Mouse (Mus musculus) hindbrain, embryonic 10.5 days (tissue): ENCODE results near the gene Sipa1l2. TPM values are rescaled to one million over a fixed set of nuclear protein-coding genes. Genes with fewer than 3 reads are reported as not detected.

Source experiments
- DNase-seq: peaks from one replicate; pipeline ENCODE4 v3.0.0-alpha.2; 2017; ENCODE audit warnings: low spot score
- H3K27ac ChIP-seq: fragments of 300-500 bp; sonication (generic); 2 replicates; pipeline ENCODE4 v1.5.1; 2016; ENCODE audit warnings: mild to moderate bottlenecking, moderate library complexity
- H3K27me3 ChIP-seq: fragments of 300-500 bp; sonication (generic); 2 replicates; pipeline ENCODE4 v1.6.1; 2016; ENCODE audit warnings: mild to moderate bottlenecking; ENCODE audit not compliant: poor library complexity, insufficient read depth, severe bottlenecking
- H3K36me3 ChIP-seq: fragments of 300-500 bp; sonication (generic); 2 replicates; pipeline ENCODE4 v1.6.1; 2016; ENCODE audit warnings: mild to moderate bottlenecking, moderate library complexity
- H3K4me1 ChIP-seq: fragments of 300-500 bp; sonication (generic); replicated peaks from 2 replicates; pipeline ENCODE4 v1.6.1; 2016; ENCODE audit warnings: mild to moderate bottlenecking
- H3K4me3 ChIP-seq: fragments of 300-500 bp; sonication (generic); 2 replicates; pipeline ENCODE4 v1.5.1; 2016; ENCODE audit warnings: mild to moderate bottlenecking, moderate library complexity
- H3K9me3 ChIP-seq: fragments of 300-500 bp; sonication (generic); 2 replicates; pipeline ENCODE4 v1.6.1; 2016; ENCODE audit warnings: mild to moderate bottlenecking, moderate library complexity
- WGBS: fragments of 180-500 bp; shearing (Covaris S2); methylation state at CpG from one replicate; pipeline ENCODE4 v1.1.7; 2016; 5-methylcytosine and 5-hydroxymethylcytosine counted together
- polyA plus RNA-seq: library from polyadenylated mRNA; unstranded; fragments of >200 nt; fragmentation: Nextera tagmentation; extraction: Ambion mirVana; gene quantifications from 2 replicates; pipeline ENCODE4 v1.2.1, GENCODE M21; 2016

The Sipa1l2 gene
- polyA plus RNA-seq, 1 experiment from 2014 or later, result 20.1 TPM

DNA sequence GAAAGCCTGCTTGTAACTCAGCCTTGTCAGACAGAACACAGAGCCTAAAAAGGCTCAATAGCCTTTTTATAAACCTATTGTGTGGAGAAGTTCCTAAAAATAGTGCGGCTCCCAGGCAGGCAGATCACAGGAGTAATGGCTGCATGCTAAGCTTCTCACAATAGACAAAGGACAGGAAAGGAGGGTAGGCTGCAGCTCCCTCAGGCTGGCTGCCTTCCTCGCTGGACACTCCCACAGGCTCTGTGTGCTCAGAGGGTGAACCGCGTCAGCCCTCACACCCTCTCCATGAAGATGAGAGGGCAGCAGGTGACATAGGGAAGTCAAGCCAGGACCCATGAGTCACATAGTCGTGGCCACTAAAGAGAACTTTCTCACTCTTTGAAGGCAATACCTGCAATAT lies 55.7 kb downstream of the Sipa1l2 start:
- DNase-seq, result peak; percentile 28
- WGBS, result 26% methylated on average over 5 of the region's 5 CpGs
- Histone ChIP-seq H3K27ac (peak overlapping the region; percentile 82), H3K4me3 (no peak overlapping the region), H3K27me3 (peaks cover 5% of the 10 kb centered on the region; the same call in 1 of the 2 replicates), H3K9me3 (no peaks in the 10 kb centered on the region), H3K36me3 (0 out of 2 replicates have a peak, but pooled peaks cover 2% of the 10 kb centered on the region), H3K4me1 (peaks cover 92% of the 10 kb centered on the region)

GRCm38 (mm10) chr8:125513242-125513866 lies 56.3 kb downstream of the Sipa1l2 start:
- Histone ChIP-seq H3K27ac (peak overlapping the region; percentile 82), H3K9me3 (no peaks in the 10 kb centered on the region), H3K4me1 (peaks cover 92% of the 10 kb centered on the region), H3K4me3 (no peak overlapping the region), H3K27me3 (peaks cover 5% of the 10 kb centered on the region; the same call in 1 of the 2 replicates), H3K36me3 (no peaks in the 10 kb centered on the region)
- DNase-seq, result no peak
- 63% methylated on average over 5 of the region's 5 CpGs for WGBS

DNA sequence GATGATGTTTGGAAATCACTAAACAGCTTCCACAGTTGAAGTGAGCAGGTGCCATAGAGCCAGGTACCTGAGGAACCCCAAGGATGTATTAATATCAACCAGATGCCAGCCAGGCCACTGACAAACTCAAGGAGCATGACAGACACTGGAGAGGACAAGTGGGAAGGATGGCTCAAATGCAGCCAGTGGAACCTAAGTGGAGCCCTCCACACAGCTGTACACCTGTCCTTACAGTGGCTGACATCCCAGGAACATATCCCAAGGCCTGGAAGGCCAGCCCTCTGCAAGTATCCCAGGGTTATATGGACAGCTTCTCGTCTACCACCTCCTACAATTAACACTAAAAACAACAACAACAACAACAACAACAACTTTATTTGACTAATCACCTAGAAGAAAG lies 57.0 kb downstream of the Sipa1l2 start:
- Histone ChIP-seq H3K4me1 (peaks cover 93% of the 10 kb centered on the region), H3K4me3 (no peak overlapping the region), H3K27ac (no peak overlapping the region), H3K9me3 (no peaks in the 10 kb centered on the region), H3K36me3 (no peaks in the 10 kb centered on the region), H3K27me3 (0 out of 2 replicates have a peak, but pooled peaks cover 5% of the 10 kb centered on the region)
- no peak for DNase-seq
- 81% methylated on average over 1 of the region's 1 CpGs for WGBS

GRCm38 (mm10) chr8:125510861-125511668 lies 58.5 kb downstream of the Sipa1l2 start:
- WGBS, result 63% methylated on average over 14 of the region's 14 CpGs
- Histone ChIP-seq H3K27me3 (0 out of 2 replicates have a peak, but pooled peaks cover 5% of the 10 kb centered on the region), H3K4me1 (peaks cover 92% of the 10 kb centered on the region), H3K4me3 (no peak overlapping the region), H3K9me3 (no peaks in the 10 kb centered on the region), H3K36me3 (no peaks in the 10 kb centered on the region), H3K27ac (no peak overlapping the region)
- no peak for DNase-seq

DNA sequence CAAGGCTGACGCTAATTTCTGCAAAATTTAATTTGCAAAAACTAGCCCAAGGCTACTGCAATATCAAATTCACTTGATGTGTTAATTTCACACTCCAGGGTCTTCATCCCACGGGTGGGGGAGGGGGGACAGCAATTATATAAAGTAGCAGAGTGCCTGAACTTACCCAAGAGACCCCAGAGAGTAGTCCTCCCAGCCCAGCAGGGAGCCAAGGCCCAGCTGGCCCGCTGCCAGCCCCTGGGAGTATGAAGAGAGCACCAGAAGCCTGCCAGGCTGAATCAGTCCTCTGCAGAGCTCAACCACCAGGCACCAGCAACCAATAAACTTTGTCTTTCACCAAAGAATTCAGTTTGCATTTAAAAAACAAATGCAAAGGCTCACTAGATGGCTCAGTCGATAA lies 59.8 kb downstream of the Sipa1l2 start:
- Histone ChIP-seq H3K27ac (no peak overlapping the region), H3K36me3 (no peaks in the 10 kb centered on the region), H3K4me1 (peaks cover 91% of the 10 kb centered on the region), H3K9me3 (no peaks in the 10 kb centered on the region), H3K4me3 (no peak overlapping the region), H3K27me3 (0 out of 2 replicates have a peak, but pooled peaks cover 16% of the 10 kb centered on the region)
- no peak for DNase-seq
- 35% methylated on average over 4 of the region's 4 CpGs for WGBS

DNA sequence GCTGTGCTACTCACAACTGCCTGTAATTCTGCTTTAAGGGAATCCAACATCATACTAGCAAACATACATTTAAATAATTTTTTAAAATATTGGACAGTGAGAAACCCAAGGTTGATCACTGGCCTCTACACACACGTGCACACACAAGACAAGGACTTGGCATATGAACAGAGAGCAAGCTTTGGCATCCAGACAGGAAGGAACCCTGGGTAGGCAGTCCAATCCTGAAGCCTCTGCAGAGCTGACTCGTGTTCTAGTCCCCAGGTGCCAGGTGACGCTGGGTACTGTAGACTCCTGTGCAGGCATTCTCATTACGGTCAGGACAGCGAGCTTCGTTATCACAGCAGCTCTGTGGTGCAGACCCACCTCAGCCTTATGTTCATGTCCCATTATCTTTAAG lies 60.4 kb downstream of the Sipa1l2 start:
- H3K4me3 ChIP-seq, result no peak overlapping the region
- no peaks in the 10 kb centered on the region for H3K36me3 ChIP-seq
- WGBS, result 89% methylated on average over 6 of the region's 6 CpGs
- no peak for DNase-seq
- H3K27me3 ChIP-seq, result 0 out of 2 replicates have a peak, but pooled peaks cover 16% of the 10 kb centered on the region
- H3K27ac ChIP-seq, result no peak overlapping the region
- peaks cover 91% of the 10 kb centered on the region for H3K4me1 ChIP-seq
- no peaks in the 10 kb centered on the region for H3K9me3 ChIP-seq

GRCm38 (mm10) chr8:125507291-125507690 lies 62.3 kb downstream of the Sipa1l2 start:
- WGBS, result 77% methylated on average over 8 of the region's 8 CpGs
- no peak for DNase-seq
- Histone ChIP-seq H3K36me3 (no peaks in the 10 kb centered on the region), H3K4me3 (no peak overlapping the region), H3K27me3 (0 out of 2 replicates have a peak, but pooled peaks cover 11% of the 10 kb centered on the region), H3K4me1 (peaks cover 81% of the 10 kb centered on the region), H3K9me3 (no peaks in the 10 kb centered on the region), H3K27ac (no peak overlapping the region)

GRCm38 (mm10) chr8:125504605-125505257 lies 64.9 kb downstream of the Sipa1l2 start:
- WGBS, result 34% methylated on average over 6 of the region's 6 CpGs
- DNase-seq, result no peak
- Histone ChIP-seq H3K4me3 (no peak overlapping the region), H3K4me1 (peaks cover 67% of the 10 kb centered on the region), H3K27me3 (0 out of 2 replicates have a peak, but pooled peaks cover 11% of the 10 kb centered on the region), H3K9me3 (no peaks in the 10 kb centered on the region), H3K27ac (peak overlapping the region; percentile 77), H3K36me3 (no peaks in the 10 kb centered on the region)

GRCm38 (mm10) chr8:125503808-125504207 lies 65.8 kb downstream of the Sipa1l2 start:
- Histone ChIP-seq H3K4me3 (no peak overlapping the region), H3K4me1 (peaks cover 63% of the 10 kb centered on the region), H3K27ac (no peak overlapping the region), H3K27me3 (0 out of 2 replicates have a peak, but pooled peaks cover 11% of the 10 kb centered on the region), H3K9me3 (no peaks in the 10 kb centered on the region), H3K36me3 (no peaks in the 10 kb centered on the region)
- 86% methylated on average over 8 of the region's 8 CpGs for WGBS
- no peak for DNase-seq

DNA sequence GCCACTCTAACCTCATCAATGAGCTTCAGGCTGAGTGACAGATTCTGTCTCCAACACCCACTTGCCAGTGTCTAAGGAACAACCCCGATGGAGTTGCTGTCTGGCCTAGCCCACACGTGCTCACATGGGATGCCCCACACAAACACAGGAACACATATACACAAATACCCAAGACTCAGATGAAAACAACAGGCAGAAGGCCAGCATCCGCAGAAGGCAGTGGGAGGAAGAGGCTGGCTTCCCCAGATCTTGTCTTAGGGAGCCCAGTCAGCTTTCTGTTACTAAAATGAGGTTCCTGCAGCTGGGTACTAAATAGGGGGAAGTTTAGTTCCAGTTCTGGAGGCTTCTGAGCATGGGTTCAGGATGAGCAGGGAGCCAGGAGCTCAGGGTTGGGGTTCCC lies 66.8 kb downstream of the Sipa1l2 start:
- no peaks in the 10 kb centered on the region for H3K36me3 ChIP-seq
- DNase-seq, result no peak
- H3K4me3 ChIP-seq, result no peak overlapping the region
- 92% methylated on average over 3 of the region's 3 CpGs for WGBS
- peaks cover 63% of the 10 kb centered on the region for H3K4me1 ChIP-seq
- H3K27ac ChIP-seq, result no peak overlapping the region
- 0 out of 2 replicates have a peak, but pooled peaks cover 11% of the 10 kb centered on the region for H3K27me3 ChIP-seq
- H3K9me3 ChIP-seq, result no peaks in the 10 kb centered on the region

GRCm38 (mm10) chr8:125500005-125500404 lies 69.6 kb downstream of the Sipa1l2 start:
- no peak overlapping the region for H3K27ac ChIP-seq
- peaks cover 49% of the 10 kb centered on the region for H3K4me1 ChIP-seq
- H3K9me3 ChIP-seq, result no peaks in the 10 kb centered on the region
- 0 out of 2 replicates have a peak, but pooled peaks cover 1% of the 10 kb centered on the region for H3K27me3 ChIP-seq
- 84% methylated on average over 5 of the region's 5 CpGs for WGBS
- H3K4me3 ChIP-seq, result no peak overlapping the region
- DNase-seq, result no peak
- H3K36me3 ChIP-seq, result no peaks in the 10 kb centered on the region

GRCm38 (mm10) chr8:125498508-125498907 lies 71.1 kb downstream of the Sipa1l2 start:
- Histone ChIP-seq H3K9me3 (no peaks in the 10 kb centered on the region), H3K27me3 (no peaks in the 10 kb centered on the region), H3K4me3 (no peak overlapping the region), H3K4me1 (peaks cover 39% of the 10 kb centered on the region), H3K36me3 (no peaks in the 10 kb centered on the region), H3K27ac (peak overlapping the region; percentile 64; the same call in 1 of the 2 replicates)
- no peak for DNase-seq
- 70% methylated on average over 10 of the region's 10 CpGs for WGBS
